25 mouse cellular contexts compared by ENCODE assay signal in genomic region chr13:41614539-41614938, GRCm38 (mm10).
"Had no signal": no experiment of that assay in that cellular context is flagged by ENCODE, and none has a peak within 500 bp of the region (broad histone marks: within the 10 kb centered on the region; RNA-seq: fewer than 3 reads in every experiment).

No protein-coding gene starts in this region.

- ATAC-seq: hindbrain, postnatal 0 days; intestine, embryonic 16.5 days; liver, embryonic 12.5 days had no signal

- H3K27ac ChIP-seq: heart, adult 2 months; heart, embryonic 13.5 days; heart, embryonic 15.5 days; hindbrain, embryonic 13.5 days; hindbrain, embryonic 15.5 days; hindbrain, postnatal 0 days; kidney, embryonic 15.5 days; kidney, postnatal 0 days; limb, embryonic 13.5 days; limb, embryonic 15.5 days; liver, embryonic 12.5 days; liver, embryonic 14.5 days had no signal

- DNase-seq: gastrocnemius, postnatal 14 days; gastrocnemius, postnatal 36 days; heart, adult 2 months; heart, postnatal 14 days; heart, postnatal 36 days; kidney, adult 11 months; kidney, adult 2 months; kidney, adult 9 months; kidney, postnatal 14 days; kidney, postnatal 36 days; layer of hippocampus, adult 9-11 months; layer of hippocampus, postnatal 36 days; left cerebral cortex, postnatal 4 days had no signal

- H3K4me3 ChIP-seq: heart, adult 2 months; heart, embryonic 13.5 days; heart, embryonic 15.5 days; hindbrain, embryonic 13.5 days; hindbrain, embryonic 15.5 days; kidney, embryonic 15.5 days; limb, embryonic 13.5 days; limb, embryonic 15.5 days; liver, embryonic 12.5 days had no signal
